Mouse (Mus musculus): Measurements from ENCODE around the gene Tradd.
"Not testable (repeated sequence)": the region's sequence is repeated elsewhere in the genome, so short reads cannot be mapped to it uniquely, and the experiment has no call there.

Gene Tradd

GRCm38 (mm10) chr8:105295256-105295655 lies 30.8 kb upstream of the Tradd start:
- no peak for DNase-seq (ENCODE audit: low read depth)

GRCm38 (mm10) chr8:105294776-105295175 lies 30.4 kb upstream of the Tradd start:
- DNase-seq (ENCODE audit: low read depth) = no peak

GRCm38 (mm10) chr8:105293405-105293804 lies 29.0 kb upstream of the Tradd start:
- no peak for DNase-seq (ENCODE audit: low read depth)

GRCm38 (mm10) chr8:105292471-105292870 lies 28.1 kb upstream of the Tradd start:
- DNase-seq (ENCODE audit: low read depth) = no peak

- not testable (repeated sequence) for DNase-seq (ENCODE audit: low read depth)
Measured at GRCm38 (mm10) chr8:105291802-105292201, 27.4 kb upstream of the Tradd start.

GRCm38 (mm10) chr8:105291364-105291763 lies 27.0 kb upstream of the Tradd start:
- not testable (repeated sequence) for DNase-seq (ENCODE audit: low read depth)

GRCm38 (mm10) chr8:105290554-105291314 lies 26.3 kb upstream of the Tradd start:
- DNase-seq (ENCODE audit: low read depth) = peak; percentile 97

- DNase-seq (ENCODE audit: low read depth) = no peak
Measured at GRCm38 (mm10) chr8:105289805-105290460, 25.5 kb upstream of the Tradd start, which contains the start of gene 4931428F04Rik. Gene 4931428F04Rik, minus strand, starts transcription at chr8:105289864.

GRCm38 (mm10) chr8:105288958-105289732 lies 24.7 kb upstream of the Tradd start:
- peak; percentile 96 for DNase-seq (ENCODE audit: low read depth)

GRCm38 (mm10) chr8:105288231-105288630 lies 23.8 kb upstream of the Tradd start:
- no peak for DNase-seq (ENCODE audit: low read depth)

- no peak for DNase-seq (ENCODE audit: low read depth)
Measured at GRCm38 (mm10) chr8:105286907-105287306, 22.5 kb upstream of the Tradd start.

- no peak for DNase-seq (ENCODE audit: low read depth)
Measured at GRCm38 (mm10) chr8:105285514-105285913, 21.1 kb upstream of the Tradd start.

- no peak for DNase-seq (ENCODE audit: low read depth)
Measured at GRCm38 (mm10) chr8:105283074-105283473, 18.7 kb upstream of the Tradd start.

- DNase-seq (ENCODE audit: low read depth) = no peak
Measured at GRCm38 (mm10) chr8:105282239-105282638, 17.8 kb upstream of the Tradd start.

GRCm38 (mm10) chr8:105281821-105282220 lies 17.4 kb upstream of the Tradd start:
- DNase-seq (ENCODE audit: low read depth) = no peak

- no peak for DNase-seq (ENCODE audit: low read depth)
Measured at GRCm38 (mm10) chr8:105280567-105280966, 16.2 kb upstream of the Tradd start.

- no peak for DNase-seq (ENCODE audit: low read depth)
Measured at GRCm38 (mm10) chr8:105278911-105279334, 14.5 kb upstream of the Tradd start.

GRCm38 (mm10) chr8:105276292-105277120 lies 12.1 kb upstream of the Tradd start:
- DNase-seq (ENCODE audit: low read depth) = no peak

- no peak for DNase-seq (ENCODE audit: low read depth)
Measured at GRCm38 (mm10) chr8:105275840-105276239, 11.4 kb upstream of the Tradd start, which contains the start of gene Nol3. Gene Nol3, plus strand, starts transcription at chr8:105276140.

GRCm38 (mm10) chr8:105275387-105275786 lies 11.0 kb upstream of the Tradd start:
- no peak for DNase-seq (ENCODE audit: low read depth)

- no peak for DNase-seq (ENCODE audit: low read depth)
Measured at GRCm38 (mm10) chr8:105270916-105271186, 6.4 kb upstream of the Tradd start.
